Mouse (Mus musculus): ENCODE measurements around the gene Gspt1. TPM values are rescaled to one million over a fixed set of nuclear protein-coding genes. Genes with fewer than 3 reads are reported as not detected.
"Not testable (repeated sequence)": the region's sequence is repeated elsewhere in the genome, so short reads cannot be mapped to it uniquely, and the experiment has no call there.

The Gspt1 gene
- 46.3 and 52.3 TPM in 2 replicates for polyA plus RNA-seq (2015; fragmentation: Nextera tagmentation; extraction: Ambion mirVana)

- Histone ChIP-seq H3K9me3 (replicated peaks) (no peaks in the 10 kb centered on the region), H3K36me3 (no peaks in the 10 kb centered on the region), H3K4me2 (peak within 1 kb of the TSS; percentile 77), H3K9ac (peak within 1 kb of the TSS; percentile 99), H3K27me3 (no peaks in the 10 kb centered on the region), H3K4me1 (replicated peaks) (peaks cover 16% of the 10 kb centered on the region), H3K4me3 (peak within 1 kb of the TSS; percentile 100), H3K27ac (peak within 1 kb of the TSS; percentile 97)
- WGBS, result under 1% methylated on average over 74 of the region's 76 CpGs
- ATAC-seq (replicated peaks; ENCODE audit: insufficient number of reproducible peaks, insufficient read depth, low FRiP score, low read depth), result peak; percentile 94
Observed at GRCm38 (mm10) chr16:11253898-11254722, at the start of gene Gspt1. Gspt1 (minus strand) TSS chr16:11254325.

- ATAC-seq (replicated peaks; ENCODE audit: insufficient number of reproducible peaks, insufficient read depth, low FRiP score, low read depth), result no peak
- Histone ChIP-seq H3K9ac (no peak overlapping the region), H3K4me2 (no peak overlapping the region), H3K36me3 (no peaks in the 10 kb centered on the region), H3K27ac (no peak overlapping the region), H3K4me3 (no peak overlapping the region), H3K4me1 (replicated peaks) (no peaks in the 10 kb centered on the region), H3K27me3 (no peaks in the 10 kb centered on the region), H3K9me3 (replicated peaks) (no peaks in the 10 kb centered on the region)
Observed at GRCm38 (mm10) chr16:11303741-11304140, 49.6 kb upstream of the Gspt1 start.

- not testable (repeated sequence) for ATAC-seq (replicated peaks; ENCODE audit: insufficient number of reproducible peaks, insufficient read depth, low FRiP score, low read depth); H3K4me1 ChIP-seq (replicated peaks); H3K36me3 ChIP-seq; H3K27me3 ChIP-seq; H3K27ac ChIP-seq; H3K9me3 ChIP-seq (replicated peaks); H3K9ac ChIP-seq; H3K4me2 ChIP-seq; H3K4me3 ChIP-seq
- 100% methylated on average over 1 of the region's 1 CpGs for WGBS
Observed at GRCm38 (mm10) chr16:11297700-11298099, 43.6 kb upstream of the Gspt1 start.

- not testable (repeated sequence) for H3K4me2 ChIP-seq; H3K36me3 ChIP-seq; H3K4me3 ChIP-seq; H3K4me1 ChIP-seq (replicated peaks); H3K9me3 ChIP-seq (replicated peaks); H3K9ac ChIP-seq; H3K27me3 ChIP-seq; H3K27ac ChIP-seq; ATAC-seq (replicated peaks; ENCODE audit: insufficient number of reproducible peaks, insufficient read depth, low FRiP score, low read depth)
- 69% methylated on average over 4 of the region's 4 CpGs for WGBS
Observed at GRCm38 (mm10) chr16:11295583-11295982, 41.5 kb upstream of the Gspt1 start.

- not testable (repeated sequence) for H3K27me3 ChIP-seq; H3K4me1 ChIP-seq (replicated peaks); H3K4me2 ChIP-seq; H3K4me3 ChIP-seq; H3K36me3 ChIP-seq; H3K9ac ChIP-seq; ATAC-seq (replicated peaks; ENCODE audit: insufficient number of reproducible peaks, insufficient read depth, low FRiP score, low read depth); H3K9me3 ChIP-seq (replicated peaks); H3K27ac ChIP-seq
- 95% methylated on average over 8 of the region's 8 CpGs for WGBS
Observed at GRCm38 (mm10) chr16:11288873-11289272, 34.7 kb upstream of the Gspt1 start.

- H3K4me3 ChIP-seq, result no peak overlapping the region
- H3K4me1 ChIP-seq (replicated peaks), result no peaks in the 10 kb centered on the region
- 0 out of 2 replicates have a peak, but pooled peaks cover 5% of the 10 kb centered on the region for H3K9me3 ChIP-seq (replicated peaks)
- ATAC-seq (replicated peaks; ENCODE audit: insufficient number of reproducible peaks, insufficient read depth, low FRiP score, low read depth), result no peak
- no peaks in the 10 kb centered on the region for H3K27me3 ChIP-seq
- 72% methylated on average over 2 of the region's 2 CpGs for WGBS
- H3K4me2 ChIP-seq, result no peak overlapping the region
- no peak overlapping the region for H3K27ac ChIP-seq
- H3K9ac ChIP-seq, result no peak overlapping the region
- H3K36me3 ChIP-seq, result no peaks in the 10 kb centered on the region
Observed at GRCm38 (mm10) chr16:11285949-11286348, 31.8 kb upstream of the Gspt1 start.

GRCm38 (mm10) chr16:11284881-11285280 is 30.8 kb upstream of the Gspt1 start:
- ATAC-seq (replicated peaks; ENCODE audit: insufficient number of reproducible peaks, insufficient read depth, low FRiP score, low read depth), result no peak
- WGBS, result 69% methylated on average over 2 of the region's 2 CpGs
- no peak overlapping the region for H3K27ac ChIP-seq
- no peaks in the 10 kb centered on the region for H3K9me3 ChIP-seq (replicated peaks)
- no peak overlapping the region for H3K4me3 ChIP-seq
- no peak overlapping the region for H3K4me2 ChIP-seq
- no peaks in the 10 kb centered on the region for H3K4me1 ChIP-seq (replicated peaks)
- no peaks in the 10 kb centered on the region for H3K36me3 ChIP-seq
- H3K27me3 ChIP-seq, result no peaks in the 10 kb centered on the region
- no peak overlapping the region for H3K9ac ChIP-seq

GRCm38 (mm10) chr16:11282655-11283232 is 28.6 kb upstream of the Gspt1 start:
- Histone ChIP-seq H3K9ac (no peak overlapping the region), H3K27ac (no peak overlapping the region), H3K4me2 (no peak overlapping the region), H3K27me3 (no peaks in the 10 kb centered on the region), H3K4me3 (no peak overlapping the region), H3K9me3 (replicated peaks) (no peaks in the 10 kb centered on the region), H3K36me3 (no peaks in the 10 kb centered on the region), H3K4me1 (replicated peaks) (no peaks in the 10 kb centered on the region)
- no peak for ATAC-seq (replicated peaks; ENCODE audit: insufficient number of reproducible peaks, insufficient read depth, low FRiP score, low read depth)
- 68% methylated on average over 5 of the region's 5 CpGs for WGBS

GRCm38 (mm10) chr16:11278778-11279177 is 24.7 kb upstream of the Gspt1 start:
- no peaks in the 10 kb centered on the region for H3K4me1 ChIP-seq (replicated peaks)
- 71% methylated on average over 6 of the region's 6 CpGs for WGBS
- ATAC-seq (replicated peaks; ENCODE audit: insufficient number of reproducible peaks, insufficient read depth, low FRiP score, low read depth), result no peak
- no peak overlapping the region for H3K4me2 ChIP-seq
- H3K4me3 ChIP-seq, result no peak overlapping the region
- no peak overlapping the region for H3K9ac ChIP-seq
- no peak overlapping the region for H3K27ac ChIP-seq
- no peaks in the 10 kb centered on the region for H3K27me3 ChIP-seq
- H3K36me3 ChIP-seq, result no peaks in the 10 kb centered on the region
- no peaks in the 10 kb centered on the region for H3K9me3 ChIP-seq (replicated peaks)

GRCm38 (mm10) chr16:11276888-11277287 is 22.8 kb upstream of the Gspt1 start:
- Histone ChIP-seq H3K27me3 (no peaks in the 10 kb centered on the region), H3K27ac (no peak overlapping the region), H3K4me1 (replicated peaks) (no peaks in the 10 kb centered on the region), H3K4me2 (no peak overlapping the region), H3K36me3 (no peaks in the 10 kb centered on the region), H3K4me3 (no peak overlapping the region), H3K9ac (no peak overlapping the region), H3K9me3 (replicated peaks) (no peaks in the 10 kb centered on the region)
- 55% methylated on average over 3 of the region's 3 CpGs for WGBS
- no peak for ATAC-seq (replicated peaks; ENCODE audit: insufficient number of reproducible peaks, insufficient read depth, low FRiP score, low read depth)

GRCm38 (mm10) chr16:11271073-11271472 is 16.9 kb upstream of the Gspt1 start:
- Histone ChIP-seq H3K4me1 (replicated peaks) (no peaks in the 10 kb centered on the region), H3K27ac (no peak overlapping the region), H3K36me3 (no peaks in the 10 kb centered on the region), H3K9me3 (replicated peaks) (no peaks in the 10 kb centered on the region), H3K4me3 (no peak overlapping the region), H3K27me3 (no peaks in the 10 kb centered on the region), H3K9ac (no peak overlapping the region), H3K4me2 (no peak overlapping the region)
- ATAC-seq (replicated peaks; ENCODE audit: insufficient number of reproducible peaks, insufficient read depth, low FRiP score, low read depth), result no peak

GRCm38 (mm10) chr16:11270642-11271041 is 16.5 kb upstream of the Gspt1 start:
- H3K36me3 ChIP-seq, result no peaks in the 10 kb centered on the region
- no peaks in the 10 kb centered on the region for H3K4me1 ChIP-seq (replicated peaks)
- H3K4me3 ChIP-seq, result no peak overlapping the region
- no peak overlapping the region for H3K4me2 ChIP-seq
- no peaks in the 10 kb centered on the region for H3K9me3 ChIP-seq (replicated peaks)
- H3K27me3 ChIP-seq, result no peaks in the 10 kb centered on the region
- no peak overlapping the region for H3K27ac ChIP-seq
- no peak overlapping the region for H3K9ac ChIP-seq
- no peak for ATAC-seq (replicated peaks; ENCODE audit: insufficient number of reproducible peaks, insufficient read depth, low FRiP score, low read depth)
- 61% methylated on average over 2 of the region's 2 CpGs for WGBS

Measured in heart, embryonic 15.5 days (tissue).